Mouse (Mus musculus) C2C12 (cell line): Measurements from ENCODE around the gene BC025446.
A peak's percentile ranks its signal among the peaks of the same experiment; 100 is the strongest.

Experiments used
- CTCF ChIP-seq: IDR thresholded peaks from one replicate; pipeline ENCODE4 v1.5.1; 2011; ENCODE audit not compliant: control insufficient read depth, insufficient read depth, insufficient read length
- FOSL1 ChIP-seq: IDR thresholded peaks from one replicate; pipeline ENCODE4 v1.8.0; 2011; ENCODE audit warnings: mild to moderate bottlenecking, low read length; ENCODE audit not compliant: poor library complexity, insufficient read depth, severe bottlenecking
- MAX ChIP-seq: IDR thresholded peaks from one replicate; pipeline ENCODE4 v1.6.1; 2011; ENCODE audit warnings: mild to moderate bottlenecking, control low read depth
- MYOD1 ChIP-seq: IDR thresholded peaks from one replicate; pipeline ENCODE4 v1.6.1; 2011; ENCODE audit warnings: low read depth; ENCODE audit not compliant: control insufficient read depth, insufficient read length

DNA sequence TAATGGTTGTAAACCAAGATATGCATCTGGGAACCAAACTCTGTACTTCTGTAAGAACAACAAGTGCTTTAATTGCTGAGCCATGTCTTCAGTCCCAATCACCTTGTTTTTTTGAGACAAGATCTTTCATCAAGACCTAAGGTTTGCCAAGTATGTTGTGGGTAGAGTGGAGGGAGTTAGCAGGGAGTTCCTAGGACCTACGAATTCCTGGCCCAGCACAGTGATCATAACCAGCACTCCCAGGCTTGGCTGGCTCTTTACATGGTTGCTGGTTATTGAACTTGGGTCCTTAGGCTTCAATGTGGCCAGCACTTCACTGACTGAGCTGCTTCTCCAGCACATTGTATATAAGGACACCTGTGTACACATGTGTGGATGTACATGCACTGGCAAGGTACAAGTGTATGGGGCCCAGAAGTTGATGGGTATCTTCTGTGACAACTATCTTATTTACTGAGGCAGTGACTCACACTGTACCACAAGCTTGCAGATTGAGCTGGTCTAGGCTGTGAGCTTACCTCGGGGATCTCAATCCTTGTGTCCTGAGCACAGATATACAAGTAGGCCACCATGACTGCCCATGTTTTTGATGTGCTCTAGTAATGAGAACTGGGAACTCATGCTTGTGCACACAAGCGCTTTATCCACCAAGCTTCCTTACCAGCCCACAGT is 54.7 kb downstream of the BC025446 start:
- TF ChIP-seq MYOD1 (no peak), MAX (peak; percentile 29), FOSL1 (peak; percentile 50), CTCF (no peak)
